Mouse (Mus musculus) neural tube, embryonic 11.5 days (tissue): Measurements from ENCODE around the gene Dpysl5. TPM values are rescaled to one million over a fixed set of nuclear protein-coding genes. Genes with fewer than 3 reads are reported as not detected.

ENCODE experiments used
- ATAC-seq: fragments of 200-750 bp; cut with Nextera tagmentation; 2 replicates; pipeline ENCODE4 v1.8.0; 2017; ENCODE audit warnings: moderate number of reproducible peaks, mild to moderate bottlenecking, moderate TSS enrichment, moderate library complexity; ENCODE audit not compliant: insufficient read depth, low FRiP score, low TSS enrichment
- DNase-seq: peaks from one replicate; pipeline ENCODE4 v3.0.0-alpha.2; 2015; ENCODE audit warnings: low spot score
- H3K27ac ChIP-seq: fragments of 300-500 bp; sonication (generic); 2 replicates; pipeline ENCODE4 v1.5.1; 2014; ENCODE audit warnings: low read depth, mild to moderate bottlenecking, low read length
- H3K27me3 ChIP-seq: fragments of 300-500 bp; sonication (generic); 2 replicates; pipeline ENCODE4 v1.6.1; 2014; ENCODE audit warnings: mild to moderate bottlenecking, low read length, mixed read lengths; ENCODE audit not compliant: control insufficient read depth, insufficient read depth
- H3K36me3 ChIP-seq: fragments of 300-500 bp; sonication (generic); 2 replicates; pipeline ENCODE4 v1.6.1; 2014; ENCODE audit warnings: mild to moderate bottlenecking, low read length, moderate library complexity, mixed read lengths; ENCODE audit not compliant: control insufficient read depth, insufficient read depth
- H3K4me1 ChIP-seq: fragments of 300-500 bp; sonication (generic); 2 replicates; pipeline ENCODE4 v1.6.1; 2014; ENCODE audit warnings: low read length, mixed read lengths; ENCODE audit not compliant: control insufficient read depth, insufficient read depth
- H3K4me2 ChIP-seq: fragments of 300-500 bp; sonication (generic); 2 replicates; pipeline ENCODE4 v1.6.1; 2014; ENCODE audit warnings: low read depth, mild to moderate bottlenecking, moderate library complexity
- H3K4me3 ChIP-seq: fragments of 300-500 bp; sonication (generic); 2 replicates; pipeline ENCODE4 v1.5.1; 2014; ENCODE audit warnings: low read depth, low read length
- H3K9ac ChIP-seq: fragments of 300-500 bp; sonication (generic); 2 replicates; pipeline ENCODE4 v1.6.1; 2014; ENCODE audit warnings: mild to moderate bottlenecking, low read length
- H3K9me3 ChIP-seq: fragments of 300-500 bp; sonication (generic); 2 replicates; pipeline ENCODE4 v1.6.1; 2016; ENCODE audit warnings: low read length; ENCODE audit not compliant: control insufficient read depth
- WGBS: fragments of 180-500 bp; shearing (Covaris S2); extraction: QIAGEN DNeasy Blood & Tissue Kit; methylation state at CpG from one replicate; pipeline ENCODE4 v1.1.7; 2014; 5-methylcytosine and 5-hydroxymethylcytosine counted together
- polyA plus RNA-seq: library from polyadenylated mRNA; unstranded; fragments of >200 nt; fragmentation: Nextera tagmentation; extraction: Ambion mirVana; gene quantifications from 2 replicates; pipeline ENCODE4 v1.2.1, GENCODE M21; 2014

The Dpysl5 gene
- polyA plus RNA-seq, 1 experiment from 2014 or later: 104 TPM

DNA sequence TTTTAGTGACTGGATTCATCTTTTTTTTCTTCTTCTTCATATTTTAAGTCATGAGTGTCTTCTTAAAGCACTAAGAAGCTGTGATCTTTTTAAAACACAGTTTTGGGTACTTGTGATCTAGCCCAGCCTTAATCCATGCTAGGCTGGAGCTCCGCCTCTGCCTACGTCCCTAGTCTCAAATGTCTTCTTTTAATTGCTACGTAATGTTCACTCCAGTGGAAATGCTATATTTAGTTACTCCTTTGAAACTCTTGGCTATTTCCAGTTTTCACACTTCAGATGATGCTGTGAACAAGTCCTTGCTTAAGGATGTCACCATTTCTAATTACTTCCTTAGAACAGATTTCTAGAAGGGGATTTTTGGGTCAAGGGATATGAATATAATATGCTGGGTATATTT is 78.7 kb downstream of the Dpysl5 start:
- Histone ChIP-seq H3K27ac (no peak overlapping the region), H3K36me3 (peaks cover 3% of the 10 kb centered on the region; the same call in 1 of the 2 replicates)
- no peak for ATAC-seq

DNA sequence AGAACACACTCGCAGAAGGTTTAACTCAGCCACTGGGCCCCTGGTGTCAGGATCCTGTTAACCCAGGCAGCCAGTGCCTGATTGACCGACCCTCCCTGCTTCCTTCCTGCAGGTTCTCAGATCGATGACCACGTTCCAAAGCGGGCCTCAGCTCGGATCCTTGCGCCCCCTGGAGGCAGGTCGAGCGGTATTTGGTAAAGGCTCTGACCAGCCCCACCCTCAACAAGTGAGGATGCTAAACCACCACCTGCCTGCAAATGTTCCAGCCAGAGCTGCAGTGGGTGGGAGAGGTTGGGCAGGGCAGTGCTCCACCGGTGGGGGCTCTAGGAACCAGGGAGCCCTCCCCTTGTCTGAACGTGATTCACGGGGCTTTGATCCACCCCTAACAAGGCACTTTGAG is 84.8 kb downstream of the Dpysl5 start:
- DNase-seq (peak; percentile 81), ATAC-seq (0 out of 2 replicates have a peak, but pooled peaks have one; percentile 27)
- Histone ChIP-seq H3K9ac (no peak overlapping the region), H3K27ac (no peak overlapping the region), H3K4me1 (no peaks in the 10 kb centered on the region), H3K36me3 (peaks cover 5% of the 10 kb centered on the region), H3K27me3 (no peaks in the 10 kb centered on the region), H3K4me3 (no peak overlapping the region), H3K4me2 (no peak overlapping the region), H3K9me3 (no peaks in the 10 kb centered on the region)
- WGBS: 17% methylated on average over 12 of the region's 12 CpGs

More for the DNA sequence above, 78.7 kb downstream of the Dpysl5 start:
- DNase-seq: no peak
- no peak overlapping the region for H3K9ac ChIP-seq
- no peaks in the 10 kb centered on the region for H3K9me3 ChIP-seq
- H3K27me3 ChIP-seq: no peaks in the 10 kb centered on the region
- no peak overlapping the region for H3K4me3 ChIP-seq
- H3K4me1 ChIP-seq: no peaks in the 10 kb centered on the region
- WGBS: 90% methylated on average over 3 of the region's 3 CpGs
- no peak overlapping the region for H3K4me2 ChIP-seq

DNA sequence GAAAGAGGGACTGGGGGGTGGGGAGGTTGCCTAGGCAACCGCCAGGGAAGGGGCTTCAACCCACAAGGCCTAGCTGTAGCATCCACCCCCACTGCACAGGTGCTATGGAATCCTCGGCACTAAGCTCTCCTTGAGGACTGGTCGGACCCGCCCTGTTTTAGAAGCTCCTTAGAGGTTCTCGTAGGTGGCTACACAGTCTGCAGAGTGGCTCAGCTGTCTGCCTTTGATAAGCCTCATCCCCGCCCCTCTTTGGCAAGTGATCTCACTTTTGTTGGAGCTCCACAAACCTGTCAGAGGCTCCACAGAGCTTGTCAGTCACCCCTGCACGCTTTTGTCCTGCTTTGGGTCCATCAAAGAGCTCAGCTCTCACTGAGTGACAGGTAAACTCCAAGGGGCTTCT is 86.1 kb downstream of the Dpysl5 start:
- H3K4me2 ChIP-seq: no peak overlapping the region
- no peaks in the 10 kb centered on the region for H3K9me3 ChIP-seq
- WGBS: 83% methylated on average over 7 of the region's 7 CpGs
- no peak overlapping the region for H3K4me3 ChIP-seq
- peaks cover 5% of the 10 kb centered on the region for H3K36me3 ChIP-seq
- no peaks in the 10 kb centered on the region for H3K27me3 ChIP-seq
- ATAC-seq (0 out of 2 replicates have a peak, but pooled peaks have one; percentile 18), DNase-seq (no peak)
- H3K4me1 ChIP-seq: no peaks in the 10 kb centered on the region
- no peak overlapping the region; the same call in 1 of the 2 replicates for H3K9ac ChIP-seq
- no peak overlapping the region for H3K27ac ChIP-seq

DNA sequence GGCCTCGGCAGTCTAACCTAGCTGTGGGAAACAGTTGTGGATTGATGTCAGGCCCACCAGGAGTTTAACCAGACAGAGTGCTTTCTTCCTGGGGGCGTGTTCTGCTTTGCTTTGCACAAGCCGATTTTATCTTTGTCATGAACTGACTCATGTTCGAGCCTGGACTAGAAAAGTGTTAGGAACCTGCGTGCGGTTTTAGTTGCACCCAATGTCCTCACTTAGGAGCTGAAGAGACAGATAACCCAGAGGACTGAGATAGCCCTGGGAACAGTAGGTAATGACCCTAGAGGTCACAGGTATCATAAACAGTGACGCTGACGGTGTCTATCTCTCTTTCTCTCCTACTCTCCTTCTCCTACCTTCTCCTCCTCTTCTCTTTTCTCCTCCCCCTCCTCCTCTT is 86.6 kb downstream of the Dpysl5 start:
- ATAC-seq (no peak), DNase-seq (no peak)
- H3K36me3 ChIP-seq: peaks cover 5% of the 10 kb centered on the region
- H3K9me3 ChIP-seq: no peaks in the 10 kb centered on the region
- no peaks in the 10 kb centered on the region for H3K4me1 ChIP-seq
- 89% methylated on average over 8 of the region's 8 CpGs for WGBS
- H3K4me2 ChIP-seq: no peak overlapping the region
- no peaks in the 10 kb centered on the region for H3K27me3 ChIP-seq
- H3K27ac ChIP-seq: no peak overlapping the region
- no peak overlapping the region for H3K4me3 ChIP-seq
- H3K9ac ChIP-seq: no peak overlapping the region

DNA sequence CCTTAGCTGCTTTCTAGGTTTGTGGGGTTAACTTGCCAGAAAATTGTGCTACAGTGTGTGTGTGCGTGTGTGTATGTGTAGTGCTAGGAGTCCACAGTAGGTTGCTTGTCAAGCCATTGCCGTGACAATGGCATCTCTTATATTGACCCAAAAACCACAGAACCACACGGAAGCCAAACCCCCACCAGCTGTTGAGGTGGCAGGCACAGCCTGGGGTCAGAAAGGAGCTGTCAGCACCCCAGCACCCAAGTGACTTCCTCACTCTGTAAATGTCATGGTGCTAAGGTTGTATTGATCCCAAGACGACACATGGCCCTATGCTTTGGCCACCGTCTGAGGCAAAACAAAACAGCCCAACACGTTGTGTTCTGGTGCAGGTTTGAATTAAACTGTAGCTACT is 87.6 kb downstream of the Dpysl5 start:
- no peak overlapping the region for H3K4me3 ChIP-seq
- no peaks in the 10 kb centered on the region for H3K4me1 ChIP-seq
- ATAC-seq: no peak
- 82% methylated on average over 6 of the region's 6 CpGs for WGBS
- no peak overlapping the region for H3K27ac ChIP-seq
- H3K9me3 ChIP-seq: no peaks in the 10 kb centered on the region
- H3K36me3 ChIP-seq: peaks cover 4% of the 10 kb centered on the region
- no peaks in the 10 kb centered on the region for H3K27me3 ChIP-seq
- no peak overlapping the region for H3K9ac ChIP-seq
- no peak for DNase-seq
- no peak overlapping the region for H3K4me2 ChIP-seq

DNA sequence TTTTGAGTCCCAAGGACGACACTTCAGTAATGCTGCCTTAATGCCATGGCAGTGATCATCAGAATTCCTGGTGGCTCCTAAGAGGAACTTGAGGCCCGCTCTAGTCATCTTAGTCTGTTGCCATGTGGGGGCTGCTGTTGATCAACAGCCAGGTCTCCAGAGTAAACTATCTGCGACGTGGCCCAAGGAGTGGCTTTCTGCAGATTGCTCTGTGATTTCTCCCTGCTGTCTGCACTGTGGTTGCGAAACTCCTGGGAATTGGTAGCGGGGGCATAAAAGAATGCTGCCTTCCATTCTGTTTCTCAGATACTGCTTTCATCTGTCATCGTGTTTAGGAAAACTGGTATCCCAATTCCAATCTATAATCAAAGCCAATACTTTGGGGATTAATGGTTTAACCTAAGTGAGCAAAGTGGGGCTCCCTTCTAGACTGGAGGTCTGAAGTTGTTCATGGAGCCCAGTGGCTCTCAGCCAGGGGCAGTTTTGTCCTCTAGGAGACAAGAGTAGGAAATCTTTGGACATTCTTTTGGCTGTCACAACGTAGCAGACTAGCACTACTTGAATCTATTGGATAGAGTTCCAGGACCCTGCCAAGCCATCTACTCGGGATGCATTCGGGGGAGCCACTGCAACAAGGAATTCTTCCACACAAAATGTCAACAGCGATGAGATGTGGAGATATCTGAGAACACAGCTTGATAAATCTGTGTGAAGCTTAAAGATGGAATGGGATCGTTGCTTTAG is 91.5 kb downstream of the Dpysl5 start:
- no peaks in the 10 kb centered on the region for H3K9me3 ChIP-seq
- no peak for ATAC-seq
- no peak for DNase-seq
- WGBS: 84% methylated on average over 12 of the region's 12 CpGs
- no peak overlapping the region for H3K27ac ChIP-seq
- H3K4me1 ChIP-seq: no peaks in the 10 kb centered on the region
- no peak overlapping the region for H3K4me2 ChIP-seq
- H3K4me3 ChIP-seq: no peak overlapping the region
- H3K9ac ChIP-seq: no peak overlapping the region
- no peaks in the 10 kb centered on the region for H3K36me3 ChIP-seq
- H3K27me3 ChIP-seq: no peaks in the 10 kb centered on the region

DNA sequence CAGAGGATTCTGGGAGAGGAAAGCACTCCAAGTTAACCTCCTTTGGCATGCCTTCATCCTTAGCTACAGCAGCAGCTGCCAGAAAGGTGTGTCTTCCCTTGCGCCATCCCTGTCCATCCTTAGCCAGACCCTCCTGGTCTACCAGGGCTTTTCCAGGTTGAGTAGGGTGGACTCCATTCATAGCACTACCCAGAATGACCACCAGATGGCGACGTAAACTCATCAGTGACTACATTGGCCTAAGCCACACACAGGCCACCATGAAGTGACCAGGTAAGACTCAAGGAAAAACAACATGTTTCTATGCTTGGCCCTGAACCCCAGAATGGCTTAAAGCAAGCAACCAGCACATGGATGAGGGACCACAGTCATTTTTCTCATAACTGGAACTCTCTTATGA is 94.7 kb downstream of the Dpysl5 start:
- peak; percentile 63; the same call in 1 of the 2 replicates for ATAC-seq

DNA sequence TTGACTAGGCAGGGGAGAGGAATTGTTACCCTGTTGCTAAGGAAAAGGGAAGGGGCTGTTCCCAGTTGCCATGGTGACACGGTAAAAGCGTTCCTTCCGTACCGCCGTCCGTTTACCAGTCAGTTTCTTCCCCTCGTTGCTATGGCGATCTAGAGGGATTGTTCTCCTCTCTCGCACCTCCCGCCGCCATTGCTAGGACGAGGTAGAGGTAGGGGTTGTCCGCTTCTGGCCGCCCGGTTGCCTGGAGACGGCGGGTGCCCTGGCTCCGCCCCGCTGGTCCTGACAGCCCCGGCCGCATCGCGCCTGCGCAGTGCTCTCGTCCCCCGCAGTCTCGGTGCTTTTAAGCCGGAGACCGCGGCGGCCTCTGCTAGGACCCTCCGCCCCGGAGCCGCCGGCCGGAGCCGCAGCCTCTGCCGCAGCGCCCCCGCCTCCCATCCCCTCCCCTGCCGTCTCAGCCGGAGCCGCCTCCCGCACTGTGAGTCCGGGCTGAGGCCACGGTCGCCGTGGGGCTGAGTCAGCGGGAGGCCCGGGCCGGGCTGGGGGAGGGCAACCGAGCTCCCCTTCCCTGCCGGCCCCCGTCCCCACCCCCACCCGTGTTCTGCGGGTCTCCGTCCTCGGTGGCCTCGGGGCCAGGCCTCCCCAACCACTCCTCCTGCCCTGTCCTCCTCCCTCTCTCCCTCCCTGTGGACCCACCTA is 103.2 kb downstream of the Dpysl5 start, which contains the start of gene Mapre3:
TSS of gene Mapre3 (plus strand) at position 218 of the 696 bp plus-strand sequence.
- Histone ChIP-seq H3K27ac (peak within 1 kb of the TSS; percentile 78), H3K4me1 (peaks cover 8% of the 10 kb centered on the region), H3K36me3 (no peaks in the 10 kb centered on the region), H3K4me3 (peak within 1 kb of the TSS; percentile 89), H3K9me3 (no peaks in the 10 kb centered on the region), H3K9ac (peak within 1 kb of the TSS; percentile 84), H3K27me3 (no peaks in the 10 kb centered on the region), H3K4me2 (peak within 1 kb of the TSS; percentile 75)
- DNase-seq (peak; percentile 97), ATAC-seq (peak; percentile 95)
- WGBS: under 1% methylated on average over 50 of the region's 59 CpGs

More for the DNA sequence above, 94.7 kb downstream of the Dpysl5 start:
- Histone ChIP-seq H3K27ac (no peak overlapping the region), H3K4me2 (no peak overlapping the region), H3K27me3 (no peaks in the 10 kb centered on the region), H3K4me1 (no peaks in the 10 kb centered on the region), H3K9ac (no peak overlapping the region), H3K4me3 (no peak overlapping the region), H3K9me3 (no peaks in the 10 kb centered on the region), H3K36me3 (no peaks in the 10 kb centered on the region)
- peak; percentile 83 for DNase-seq
- WGBS: 10% methylated on average over 3 of the region's 3 CpGs
